Mouse (Mus musculus): ENCODE measurements around the gene Hoxb3.

- TF ChIP-seq EP300 (IDR thresholded peaks at IDR 0.05; ENCODE audit: low read depth in 1 of 2, low read length in 2 of 2): no peak
- TF ChIP-seq CTCF (IDR thresholded peaks at IDR 0.05 in 2 of 3, conservative IDR thresholded peaks at IDR 0.05 in 1 of 3; ENCODE audit: control insufficient read depth in 1 of 3, insufficient read depth in 1 of 3, low read depth in 2 of 3, low read length in 3 of 3, poor library complexity in 1 of 3, severe bottlenecking in 1 of 3): no peak
- TF ChIP-seq TAL1 (IDR thresholded peaks at IDR 0.05; ENCODE audit: low read length): no peak
These were observed 23.3 kb upstream of the Hoxb3 start for GRCm38 (mm10) chr11:96299781-96300180.
